Mouse (Mus musculus) forebrain, embryonic 15.5 days (tissue): ENCODE measurements around the gene Syt12. TPM values are rescaled to one million over a fixed set of nuclear protein-coding genes. Genes with fewer than 3 reads are reported as not detected.
"Not testable (repeated sequence)": the region's sequence is repeated elsewhere in the genome, so short reads cannot be mapped to it uniquely, and the experiment has no call there.

Experiments
- ATAC-seq: fragments of 200-750 bp; cut with Nextera tagmentation; replicated peaks from 2 replicates; pipeline ENCODE4 v1.8.0; 2017; ENCODE audit warnings: mild to moderate bottlenecking, moderate TSS enrichment, moderate library complexity
- H3K27ac ChIP-seq: fragments of 300-500 bp; sonication (generic); replicated peaks from 2 replicates; pipeline ENCODE4 v1.5.1; 2015; ENCODE audit warnings: mild to moderate bottlenecking, inconsistent platforms
- H3K27me3 ChIP-seq: fragments of 300-500 bp; sonication (generic); 2 replicates; pipeline ENCODE4 v1.6.1; 2015; ENCODE audit warnings: inconsistent platforms
- H3K36me3 ChIP-seq: fragments of 300-500 bp; sonication (generic); 2 replicates; pipeline ENCODE4 v1.6.1; 2015; ENCODE audit warnings: mild to moderate bottlenecking, inconsistent platforms
- H3K4me1 ChIP-seq: fragments of 300-500 bp; sonication (generic); 2 replicates; pipeline ENCODE4 v1.6.1; 2015; ENCODE audit warnings: inconsistent platforms
- H3K4me2 ChIP-seq: fragments of 300-500 bp; sonication (generic); replicated peaks from 2 replicates; pipeline ENCODE4 v1.6.1; 2015; ENCODE audit warnings: mild to moderate bottlenecking, inconsistent platforms
- H3K4me3 ChIP-seq: fragments of 300-500 bp; sonication (generic); 2 replicates; pipeline ENCODE4 v1.5.1; 2015; ENCODE audit warnings: mild to moderate bottlenecking, inconsistent platforms
- H3K9ac ChIP-seq: fragments of 300-500 bp; sonication (generic); replicated peaks from 2 replicates; pipeline ENCODE4 v1.6.1; 2015; ENCODE audit warnings: mild to moderate bottlenecking, inconsistent platforms
- H3K9me3 ChIP-seq: fragments of 300-500 bp; sonication (generic); 2 replicates; pipeline ENCODE4 v1.6.1; 2016; ENCODE audit warnings: inconsistent platforms
- WGBS: fragments of 180-500 bp; shearing (Covaris S2); methylation state at CpG from one replicate; pipeline ENCODE4 v1.1.7; 2015; ENCODE audit warnings: mixed read lengths; 5-methylcytosine and 5-hydroxymethylcytosine counted together
- polyA plus RNA-seq: library from polyadenylated mRNA; unstranded; fragments of >200 nt; fragmentation: Nextera tagmentation; extraction: Ambion mirVana; gene quantifications from 2 replicates; pipeline ENCODE4 v1.2.1, GENCODE M21; 2015

The Syt12 gene
- polyA plus RNA-seq, 1 experiment from 2014 or later, result 1.5 TPM

DNA sequence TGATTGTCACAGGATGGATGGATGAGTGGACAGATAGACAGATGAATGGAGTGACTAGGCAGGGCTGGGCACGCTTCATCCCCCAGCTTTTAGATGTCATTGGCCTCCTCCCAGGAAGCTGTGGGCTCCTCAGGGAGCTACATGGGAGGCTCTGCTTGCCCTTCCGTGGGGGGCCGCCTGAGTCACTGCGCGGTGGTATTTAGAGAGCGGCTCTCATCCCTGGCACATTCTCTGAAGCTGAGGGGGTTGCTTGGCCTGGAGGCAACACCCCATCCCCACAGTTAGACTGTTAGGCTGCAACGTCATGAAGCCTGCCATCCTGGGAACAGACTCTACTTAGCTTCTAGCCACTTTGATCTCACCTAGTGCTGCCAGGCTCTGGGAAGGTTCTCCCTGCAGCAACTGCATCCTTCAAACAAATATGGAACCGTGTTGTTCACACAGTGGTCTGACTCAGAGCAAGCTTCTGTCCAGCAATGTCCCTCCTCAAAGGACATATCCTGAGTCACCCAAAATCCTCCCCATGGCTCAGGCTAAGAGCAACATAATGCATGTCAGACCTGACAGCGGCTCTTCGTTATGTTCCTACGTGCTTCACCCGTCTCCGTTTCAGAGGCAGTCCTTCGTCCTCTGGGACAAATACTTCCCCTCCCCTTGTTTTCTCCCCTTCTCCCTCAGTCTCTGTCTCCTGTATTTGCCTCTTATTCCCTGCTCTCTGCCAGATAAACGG, 22.0 kb downstream of the Syt12 start:
- Histone ChIP-seq H3K4me1 (peaks cover 7% of the 10 kb centered on the region; the same call in 1 of the 2 replicates), H3K27ac (no peak overlapping the region), H3K9ac (no peak overlapping the region), H3K4me3 (no peak overlapping the region), H3K4me2 (no peak overlapping the region), H3K9me3 (no peaks in the 10 kb centered on the region), H3K27me3 (no peaks in the 10 kb centered on the region), H3K36me3 (no peaks in the 10 kb centered on the region)
- ATAC-seq, result no peak
- WGBS, result 81% methylated on average over 15 of the region's 15 CpGs

DNA sequence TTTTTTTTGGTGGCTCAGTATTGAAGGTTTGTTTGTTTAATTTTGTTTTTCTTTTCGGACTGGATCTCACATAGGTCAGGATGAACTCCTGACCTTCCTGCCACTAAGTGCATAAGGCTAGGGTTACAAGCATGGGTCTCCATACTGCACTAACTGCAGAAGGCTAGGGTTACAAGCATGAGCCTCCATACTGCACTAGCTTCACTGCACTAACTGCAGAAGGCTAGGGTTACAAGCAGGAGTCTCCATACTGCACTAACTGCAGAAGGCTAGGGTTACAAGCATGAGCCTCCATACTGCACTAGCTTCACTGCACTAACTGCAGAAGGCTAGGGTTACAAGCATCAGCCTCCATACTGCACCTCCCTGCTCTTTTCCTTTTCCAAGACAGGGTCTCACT, 23.2 kb downstream of the Syt12 start:
- not testable (repeated sequence) for H3K4me3 ChIP-seq, H3K4me2 ChIP-seq, H3K9me3 ChIP-seq, H3K36me3 ChIP-seq, H3K9ac ChIP-seq, ATAC-seq, H3K27me3 ChIP-seq, H3K27ac ChIP-seq, H3K4me1 ChIP-seq
- 86% methylated on average over 1 of the region's 1 CpGs for WGBS

DNA sequence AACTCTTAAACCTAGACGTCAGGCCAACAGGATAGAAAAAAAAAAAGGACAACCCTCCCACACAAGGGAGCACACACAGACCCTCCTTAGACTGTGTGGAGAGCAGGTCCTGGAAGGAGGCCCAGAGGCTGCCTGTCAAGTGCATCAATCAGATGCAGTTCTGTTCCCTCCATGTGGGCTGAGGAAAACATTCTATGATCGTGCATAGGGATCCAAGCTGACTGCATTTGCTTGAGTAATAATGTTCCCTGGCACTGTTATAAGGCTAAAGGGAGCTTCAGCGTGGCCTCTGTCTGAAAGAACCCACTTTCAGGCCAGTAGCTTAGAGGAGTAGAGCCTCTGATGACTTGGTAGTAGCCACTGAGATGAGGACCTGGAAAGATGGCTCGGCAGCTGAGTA, 24.7 kb downstream of the Syt12 start:
- Histone ChIP-seq H3K4me1 (peaks cover 7% of the 10 kb centered on the region; the same call in 1 of the 2 replicates), H3K36me3 (no peaks in the 10 kb centered on the region), H3K27ac (0 out of 2 replicates have a peak overlapping the region, but pooled peaks have one; percentile 54), H3K27me3 (no peaks in the 10 kb centered on the region), H3K9me3 (no peaks in the 10 kb centered on the region), H3K9ac (no peak overlapping the region), H3K4me3 (no peak overlapping the region), H3K4me2 (no peak overlapping the region)
- ATAC-seq, result no peak
- WGBS, result 28% methylated on average over 4 of the region's 4 CpGs

DNA sequence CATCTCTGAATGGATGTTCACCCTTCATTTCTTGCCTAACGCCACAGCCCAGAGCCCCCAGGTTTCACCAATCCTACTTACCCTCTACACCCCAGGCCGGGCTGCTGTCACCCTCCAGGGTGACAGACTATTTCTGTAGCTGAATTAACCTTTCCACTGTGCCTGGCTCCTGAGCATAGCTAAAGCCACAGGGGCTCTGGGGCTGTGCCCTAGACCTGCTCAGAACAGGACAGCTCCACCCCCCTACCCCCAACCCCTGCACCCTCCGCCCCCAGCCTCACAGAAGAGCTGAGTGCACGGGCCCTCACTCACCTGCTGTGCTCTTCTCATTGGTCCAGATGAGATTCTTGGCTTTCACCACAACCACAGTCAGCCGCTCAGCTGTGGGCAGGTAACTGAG, 25.3 kb downstream of the Syt12 start:
- Histone ChIP-seq H3K27ac (no peak overlapping the region), H3K4me2 (no peak overlapping the region), H3K4me1 (peaks cover 7% of the 10 kb centered on the region; the same call in 1 of the 2 replicates), H3K27me3 (no peaks in the 10 kb centered on the region), H3K9me3 (no peaks in the 10 kb centered on the region), H3K4me3 (no peak overlapping the region), H3K9ac (no peak overlapping the region), H3K36me3 (no peaks in the 10 kb centered on the region)
- 14% methylated on average over 5 of the region's 5 CpGs for WGBS
- ATAC-seq, result no peak

DNA sequence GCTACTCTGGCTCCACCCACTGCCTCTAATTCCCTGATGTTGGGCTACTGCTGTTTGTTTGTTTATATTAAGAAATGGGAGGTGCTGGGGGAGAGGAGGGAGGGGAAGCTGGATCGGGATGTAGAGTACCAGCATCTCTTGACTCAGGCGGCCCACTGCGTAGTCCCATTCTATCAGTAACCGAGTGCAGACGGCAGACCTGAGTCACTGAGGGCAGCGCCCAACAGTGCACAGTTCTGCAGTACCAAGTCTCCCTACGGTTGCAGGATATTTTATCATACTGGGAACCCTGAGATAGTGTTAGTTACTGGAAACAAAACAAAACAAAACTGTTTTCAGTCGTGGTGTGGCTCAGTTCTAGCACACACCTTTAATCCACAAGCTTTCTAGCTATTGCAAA, 26.1 kb downstream of the Syt12 start:
- Histone ChIP-seq H3K4me1 (peaks cover 7% of the 10 kb centered on the region; the same call in 1 of the 2 replicates), H3K9ac (no peak overlapping the region), H3K9me3 (no peaks in the 10 kb centered on the region), H3K4me2 (no peak overlapping the region), H3K36me3 (no peaks in the 10 kb centered on the region), H3K27ac (no peak overlapping the region), H3K27me3 (no peaks in the 10 kb centered on the region), H3K4me3 (no peak overlapping the region)
- WGBS, result 72% methylated on average over 8 of the region's 8 CpGs
- ATAC-seq, result no peak

- Histone ChIP-seq H3K27me3 (no peaks in the 10 kb centered on the region), H3K4me3 (no peak overlapping the region), H3K9me3 (no peaks in the 10 kb centered on the region), H3K4me2 (no peak overlapping the region), H3K4me1 (peaks cover 7% of the 10 kb centered on the region; the same call in 1 of the 2 replicates), H3K9ac (no peak overlapping the region), H3K36me3 (no peaks in the 10 kb centered on the region), H3K27ac (no peak overlapping the region)
- no peak for ATAC-seq
- 64% methylated on average over 5 of the region's 5 CpGs for WGBS
Observed at GRCm38 (mm10) chr19:4450666-4451065, 26.6 kb downstream of the Syt12 start.

GRCm38 (mm10) chr19:4449230-4449629, 28.0 kb downstream of the Syt12 start:
- 95% methylated on average over 9 of the region's 9 CpGs for WGBS

GRCm38 (mm10) chr19:4447445-4447844, 29.8 kb downstream of the Syt12 start:
- Histone ChIP-seq H3K9ac (no peak overlapping the region), H3K27me3 (no peaks in the 10 kb centered on the region), H3K36me3 (no peaks in the 10 kb centered on the region), H3K27ac (no peak overlapping the region), H3K9me3 (no peaks in the 10 kb centered on the region), H3K4me1 (peaks cover 7% of the 10 kb centered on the region; the same call in 1 of the 2 replicates), H3K4me2 (no peak overlapping the region), H3K4me3 (no peak overlapping the region)
- 89% methylated on average over 9 of the region's 9 CpGs for WGBS
- no peak for ATAC-seq

More at GRCm38 (mm10) chr19:4449230-4449629, 28.0 kb downstream of the Syt12 start:
- Histone ChIP-seq H3K36me3 (no peaks in the 10 kb centered on the region), H3K9me3 (no peaks in the 10 kb centered on the region), H3K27ac (no peak overlapping the region), H3K4me1 (peaks cover 7% of the 10 kb centered on the region; the same call in 1 of the 2 replicates), H3K4me3 (no peak overlapping the region), H3K27me3 (no peaks in the 10 kb centered on the region), H3K9ac (no peak overlapping the region), H3K4me2 (no peak overlapping the region)
- no peak for ATAC-seq

- no peaks in the 10 kb centered on the region for H3K27me3 ChIP-seq
- no peak overlapping the region for H3K9ac ChIP-seq
- no peak for ATAC-seq
- H3K4me3 ChIP-seq, result no peak overlapping the region
- H3K4me1 ChIP-seq, result 0 out of 2 replicates have a peak, but pooled peaks cover under 1% of the 10 kb centered on the region
- 85% methylated on average over 8 of the region's 8 CpGs for WGBS
- no peaks in the 10 kb centered on the region for H3K36me3 ChIP-seq
- H3K9me3 ChIP-seq, result no peaks in the 10 kb centered on the region
- no peak overlapping the region for H3K4me2 ChIP-seq
- no peak overlapping the region for H3K27ac ChIP-seq
Observed at GRCm38 (mm10) chr19:4446661-4447420, 30.4 kb downstream of the Syt12 start.

- Histone ChIP-seq H3K4me3 (no peak overlapping the region), H3K27ac (no peak overlapping the region), H3K27me3 (peaks cover 10% of the 10 kb centered on the region; the same call in 1 of the 2 replicates), H3K9me3 (no peaks in the 10 kb centered on the region), H3K4me2 (no peak overlapping the region), H3K9ac (no peak overlapping the region), H3K4me1 (peaks cover 15% of the 10 kb centered on the region), H3K36me3 (no peaks in the 10 kb centered on the region)
- ATAC-seq, result 0 out of 2 replicates have a peak, but pooled peaks have one; percentile 38
- 13% methylated on average over 3 of the region's 3 CpGs for WGBS
Observed at GRCm38 (mm10) chr19:4442408-4442807, 34.8 kb downstream of the Syt12 start.

DNA sequence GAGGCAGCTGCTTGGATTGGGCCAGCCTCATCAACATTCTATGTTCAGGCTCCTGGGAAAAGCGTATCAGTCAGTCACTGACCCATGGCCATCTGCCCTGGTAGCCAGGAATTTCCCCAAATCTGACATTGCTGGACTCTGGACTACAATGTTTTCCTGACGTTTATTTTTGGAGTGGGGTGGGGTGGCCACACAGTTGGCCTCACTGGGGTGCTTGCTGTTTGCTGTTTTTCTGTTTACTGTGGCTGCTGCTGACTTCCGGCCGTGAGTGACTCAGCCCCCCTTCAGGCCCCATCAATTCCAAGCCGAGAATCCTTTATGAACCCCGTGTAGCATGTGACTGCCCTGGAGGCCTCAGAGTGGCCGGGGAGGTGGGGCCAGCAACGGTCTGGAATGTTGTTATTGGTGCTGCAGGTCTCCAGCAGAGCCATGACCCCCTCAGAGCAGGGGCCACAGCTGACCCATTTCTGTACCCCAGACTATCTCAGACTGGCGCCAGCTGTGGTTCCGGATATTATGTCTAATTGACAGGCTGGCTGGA, 35.6 kb downstream of the Syt12 start:
- ATAC-seq, result no peak
- no peaks in the 10 kb centered on the region for H3K36me3 ChIP-seq
- no peak overlapping the region for H3K4me2 ChIP-seq
- no peak overlapping the region for H3K27ac ChIP-seq
- 46% methylated on average over 10 of the region's 10 CpGs for WGBS
- no peak overlapping the region for H3K9ac ChIP-seq
- H3K27me3 ChIP-seq, result peaks cover 10% of the 10 kb centered on the region; the same call in 1 of the 2 replicates
- H3K9me3 ChIP-seq, result no peaks in the 10 kb centered on the region
- peaks cover 15% of the 10 kb centered on the region for H3K4me1 ChIP-seq
- H3K4me3 ChIP-seq, result no peak overlapping the region

DNA sequence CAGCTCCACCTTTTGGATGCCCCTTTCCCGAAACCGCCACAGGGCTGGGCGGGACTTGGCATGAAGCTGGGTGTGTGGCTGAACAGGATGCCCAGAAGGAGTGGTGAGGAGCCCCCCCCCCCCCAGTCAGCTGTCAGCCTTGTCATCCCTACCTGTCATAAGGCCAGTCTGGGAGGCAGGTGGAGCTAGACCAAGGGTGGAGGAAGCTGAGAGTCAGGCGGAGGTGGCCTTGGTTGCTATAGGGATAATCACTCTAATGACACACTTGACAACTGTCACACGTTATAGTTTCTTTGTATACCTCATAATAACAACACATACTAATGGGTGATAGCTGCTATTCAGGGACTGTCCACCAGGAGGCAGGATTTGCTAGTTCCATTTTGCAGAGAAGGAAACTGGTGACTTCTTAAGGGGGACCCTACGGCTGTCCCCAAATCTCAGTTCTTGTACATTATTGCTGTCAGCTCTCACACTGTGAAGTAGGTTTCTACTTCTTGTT, 36.1 kb downstream of the Syt12 start:
- no peak for ATAC-seq
- Histone ChIP-seq H3K36me3 (no peaks in the 10 kb centered on the region), H3K4me1 (peaks cover 15% of the 10 kb centered on the region), H3K4me2 (no peak overlapping the region), H3K9ac (no peak overlapping the region), H3K27ac (no peak overlapping the region), H3K9me3 (no peaks in the 10 kb centered on the region), H3K4me3 (no peak overlapping the region), H3K27me3 (peaks cover 10% of the 10 kb centered on the region; the same call in 1 of the 2 replicates)
- 18% methylated on average over 6 of the region's 6 CpGs for WGBS
